In genomic region chr13:96541381-96541780, GRCm38 (mm10) we compare ENCODE assay signal across 9 mouse cellular contexts. TPM values are rescaled to one million over a fixed set of nuclear protein-coding genes. Genes with fewer than 3 reads are reported as not detected.
A peak's percentile ranks its signal among the peaks of the same experiment; 100 is the strongest.
DNase-seq lines count a peak whose midpoint lies in the region; ATAC-seq and TF ChIP-seq lines count a peak whose summit lies in the region.
"Had no signal": no experiment of that assay in that cellular context is flagged by ENCODE, and none has a peak within 500 bp of the region (broad histone marks: within the 10 kb centered on the region; RNA-seq: fewer than 3 reads in every experiment).

No protein-coding gene starts in this region.

- no peaks in the 10 kb centered on the region for H3K9me3 ChIP-seq in embryonic facial prominence, embryonic 12.5 days
- H3K9me3 ChIP-seq in intestine, postnatal 0 days (ENCODE audit: control insufficient read depth) = no peaks in the 10 kb centered on the region
- H3K9me3 ChIP-seq in neural tube, embryonic 12.5 days = no peaks in the 10 kb centered on the region

- no peaks in the 10 kb centered on the region for H3K36me3 ChIP-seq in embryonic facial prominence, embryonic 12.5 days
- no peaks in the 10 kb centered on the region for H3K36me3 ChIP-seq in intestine, postnatal 0 days (ENCODE audit: control insufficient read depth, insufficient read depth)
- no peaks in the 10 kb centered on the region for H3K36me3 ChIP-seq in neural tube, embryonic 12.5 days

- H3K27me3 ChIP-seq in embryonic facial prominence, embryonic 12.5 days = no peaks in the 10 kb centered on the region
- H3K27me3 ChIP-seq in intestine, postnatal 0 days (replicated peaks; ENCODE audit: control insufficient read depth, insufficient read depth, low read length) = no peaks in the 10 kb centered on the region
- H3K27me3 ChIP-seq in neural tube, embryonic 12.5 days (replicated peaks) = no peaks in the 10 kb centered on the region

- peaks cover 10% of the 10 kb centered on the region; the same call in 1 of the 2 replicates for H3K4me1 ChIP-seq in embryonic facial prominence, embryonic 12.5 days
- no peaks in the 10 kb centered on the region for H3K4me1 ChIP-seq in intestine, postnatal 0 days (replicated peaks; ENCODE audit: control insufficient read depth, insufficient read depth, low read length)
- H3K4me1 ChIP-seq in neural tube, embryonic 12.5 days = peaks cover 7% of the 10 kb centered on the region; the same call in 1 of the 2 replicates

- peak overlapping the region; percentile 98 for H3K27ac ChIP-seq in layer of hippocampus, adult 2 months
- no peak overlapping the region for H3K27ac ChIP-seq in embryonic facial prominence, embryonic 12.5 days
- no peak overlapping the region for H3K27ac ChIP-seq in intestine, postnatal 0 days (ENCODE audit: low read depth, low read length)
- H3K27ac ChIP-seq in neural tube, embryonic 12.5 days = no peak overlapping the region

- 47% methylated on average over 2 of the region's 2 CpGs for WGBS in embryonic facial prominence, embryonic 12.5 days
- WGBS in intestine, postnatal 0 days = 10% methylated on average over 2 of the region's 2 CpGs
- WGBS in neural tube, embryonic 12.5 days = 53% methylated on average over 2 of the region's 2 CpGs

- ATAC-seq in embryonic facial prominence, embryonic 12.5 days (ENCODE audit: insufficient number of reproducible peaks, insufficient read depth, low FRiP score, low TSS enrichment) = no peak
- no peak for ATAC-seq in intestine, postnatal 0 days
- no peak for ATAC-seq in neural tube, embryonic 12.5 days (ENCODE audit: low FRiP score, low read depth)

- peak overlapping the region; percentile 48 for H3K4me2 ChIP-seq in embryonic facial prominence, embryonic 12.5 days (replicated peaks)
- H3K4me2 ChIP-seq in intestine, postnatal 0 days (replicated peaks; ENCODE audit: low read depth) = peak overlapping the region; percentile 74
- peak overlapping the region; percentile 71 for H3K4me2 ChIP-seq in neural tube, embryonic 12.5 days (replicated peaks)

- peak overlapping the region; percentile 71 for H3K4me3 ChIP-seq in layer of hippocampus, adult 2 months
- H3K4me3 ChIP-seq in embryonic facial prominence, embryonic 12.5 days = peak overlapping the region; percentile 98; the same call in 1 of the 2 replicates
- peak overlapping the region; percentile 89 for H3K4me3 ChIP-seq in intestine, postnatal 0 days (ENCODE audit: low read depth, low read length)
- 0 out of 2 replicates have a peak overlapping the region, but pooled peaks have one; percentile 13 for H3K4me3 ChIP-seq in neural tube, embryonic 12.5 days

- no peak for DNase-seq in layer of hippocampus, adult 2 months (ENCODE audit: low spot score in 2 of 2)
- DNase-seq in layer of hippocampus, adult 9-11 months = no peak
- no peak for DNase-seq in left cerebral cortex, adult 8-10 months (ENCODE audit: low spot score in 2 of 2)
- DNase-seq in urinary bladder, postnatal 4 days (ENCODE audit: low spot score in 2 of 2) = no peak
- DNase-seq in cerebellum, postnatal 4 days (ENCODE audit: low spot score in 2 of 2) = no peak

- no peak for TF ChIP-seq CTCF in layer of hippocampus, adult 2 months (conservative IDR thresholded peaks at IDR 0.05)
- no peak for TF ChIP-seq CTCF in intestine, postnatal 0 days (IDR thresholded peaks at IDR 0.05; ENCODE audit: low read depth)

- H3K9ac ChIP-seq in embryonic facial prominence, embryonic 12.5 days = no peak overlapping the region
- H3K9ac ChIP-seq in intestine, postnatal 0 days (ENCODE audit: low read depth, low read length) = no peak overlapping the region
- no peak overlapping the region for H3K9ac ChIP-seq in neural tube, embryonic 12.5 days

RNA-seq across cellular contexts. Expression of gene Polk, which starts 1.0 kb away (rescaled TPM):
- total RNA-seq in layer of hippocampus, adult 2 months (2021) = 10 to 100 TPM in 1 of 2 experiments, 1 to 10 TPM in 1; 10.0 to 11.9 TPM
- polyA plus RNA-seq in embryonic facial prominence, embryonic 12.5 days (2016; fragmentation: Nextera tagmentation; extraction: Ambion mirVana) = 11.8 and 12.3 TPM in 2 replicates
- polyA plus RNA-seq in intestine, postnatal 0 days (2015; fragmentation: Nextera tagmentation; extraction: Ambion mirVana) = 2.1 and 2.2 TPM in 2 replicates
- 6.1 and 7.7 TPM in 2 replicates for polyA plus RNA-seq in neural tube, embryonic 12.5 days (2016; fragmentation: Nextera tagmentation; extraction: Ambion mirVana)
- 10 to 100 TPM; 12.8 to 15.2 (median 14.3) TPM for total RNA-seq in left cerebral cortex, adult 8-10 months (2022)

RNA-seq across cellular contexts. Expression of gene Col4a3bp, which starts 1.0 kb away (rescaled TPM):
- total RNA-seq in layer of hippocampus, adult 2 months (2021) = 10 to 100 TPM; 63.7 to 64.4 TPM
- polyA plus RNA-seq in embryonic facial prominence, embryonic 12.5 days (2016; fragmentation: Nextera tagmentation; extraction: Ambion mirVana) = 10.4 and 10.7 TPM in 2 replicates
- polyA plus RNA-seq in intestine, postnatal 0 days (2015; fragmentation: Nextera tagmentation; extraction: Ambion mirVana) = 6.8 and 8.0 TPM in 2 replicates
- 9.3 and 9.4 TPM in 2 replicates for polyA plus RNA-seq in neural tube, embryonic 12.5 days (2016; fragmentation: Nextera tagmentation; extraction: Ambion mirVana)
- total RNA-seq in left cerebral cortex, adult 8-10 months (2022) = 10 to 100 TPM; 65.8 to 84.1 (median 71.5) TPM

RNA-seq across cellular contexts. Expression of gene Gm17622, which starts 50.8 kb away (rescaled TPM):
- not detected for total RNA-seq in layer of hippocampus, adult 2 months (2021)
- not detected in 2 replicates for polyA plus RNA-seq in embryonic facial prominence, embryonic 12.5 days (2016; fragmentation: Nextera tagmentation; extraction: Ambion mirVana)
- not detected in 2 replicates for polyA plus RNA-seq in intestine, postnatal 0 days (2015; fragmentation: Nextera tagmentation; extraction: Ambion mirVana)
- polyA plus RNA-seq in neural tube, embryonic 12.5 days (2016; fragmentation: Nextera tagmentation; extraction: Ambion mirVana) = not detected in 2 replicates
- total RNA-seq in left cerebral cortex, adult 8-10 months (2022) = not detected
- polyA plus RNA-seq: activated CD4-positive, CD25-positive, alpha-beta regulatory T cell, adult 4 months had no signal

Comparison
In these comparisons a context has a peak if more than half of its experiments do, and no peak if none do; other contexts are left out.
1. H3K4me3 ChIP-seq: peak in every context shown above with its lines; median percentile 98 in embryonic facial prominence, embryonic 12.5 days; 89 in intestine, postnatal 0 days; 71 in layer of hippocampus, adult 2 months; 13 in neural tube, embryonic 12.5 days.